Mouse (Mus musculus): ENCODE measurements around the gene Usp10. TPM values are rescaled to one million over a fixed set of nuclear protein-coding genes. Genes with fewer than 3 reads are reported as not detected.

The Usp10 gene
- polyA plus RNA-seq, 1 experiment from 2014 or later: 123 TPM

DNA sequence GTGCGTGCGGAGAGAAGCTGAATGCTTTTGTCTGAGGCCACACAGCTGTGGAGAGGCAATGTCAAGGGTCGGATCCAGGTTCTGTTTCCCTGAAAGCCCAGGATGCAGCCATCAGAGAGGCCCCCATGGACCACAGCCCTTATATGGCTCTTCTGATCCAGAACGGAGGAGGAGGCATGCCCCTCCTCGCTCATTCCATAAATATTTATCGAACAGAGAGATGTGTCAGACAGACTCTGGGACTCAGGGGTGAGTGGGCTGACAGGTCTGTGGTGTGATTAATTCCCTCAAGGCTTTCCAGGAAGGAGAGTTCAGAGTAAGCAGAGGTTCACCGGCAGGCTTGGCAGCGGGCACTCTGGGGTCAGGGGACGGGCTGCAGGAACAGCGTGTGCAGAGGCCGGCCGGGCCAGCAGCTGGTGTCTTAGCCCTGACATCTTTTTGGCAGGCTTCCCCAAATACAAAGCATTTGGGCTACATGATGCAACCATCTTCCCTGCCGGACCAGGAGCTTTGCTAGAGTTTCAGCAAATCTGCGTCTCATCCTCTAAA is 94.1 kb downstream of the Usp10 start:
- peak; percentile 82 for ATAC-seq
- H3K4me3 ChIP-seq (replicated peaks): no peak overlapping the region
- no peak overlapping the region; the same call in 1 of the 2 replicates for H3K4me2 ChIP-seq (replicated peaks)
- H3K9me3 ChIP-seq: no peaks in the 10 kb centered on the region
- H3K9ac ChIP-seq: no peak overlapping the region
- no peaks in the 10 kb centered on the region for H3K27me3 ChIP-seq (replicated peaks)
- H3K4me1 ChIP-seq (replicated peaks): peaks cover 41% of the 10 kb centered on the region
- H3K36me3 ChIP-seq: no peaks in the 10 kb centered on the region
- H3K27ac ChIP-seq: peak overlapping the region; percentile 85
- 15% methylated on average over 14 of the region's 14 CpGs for whole genome bisulfite sequencing

DNA sequence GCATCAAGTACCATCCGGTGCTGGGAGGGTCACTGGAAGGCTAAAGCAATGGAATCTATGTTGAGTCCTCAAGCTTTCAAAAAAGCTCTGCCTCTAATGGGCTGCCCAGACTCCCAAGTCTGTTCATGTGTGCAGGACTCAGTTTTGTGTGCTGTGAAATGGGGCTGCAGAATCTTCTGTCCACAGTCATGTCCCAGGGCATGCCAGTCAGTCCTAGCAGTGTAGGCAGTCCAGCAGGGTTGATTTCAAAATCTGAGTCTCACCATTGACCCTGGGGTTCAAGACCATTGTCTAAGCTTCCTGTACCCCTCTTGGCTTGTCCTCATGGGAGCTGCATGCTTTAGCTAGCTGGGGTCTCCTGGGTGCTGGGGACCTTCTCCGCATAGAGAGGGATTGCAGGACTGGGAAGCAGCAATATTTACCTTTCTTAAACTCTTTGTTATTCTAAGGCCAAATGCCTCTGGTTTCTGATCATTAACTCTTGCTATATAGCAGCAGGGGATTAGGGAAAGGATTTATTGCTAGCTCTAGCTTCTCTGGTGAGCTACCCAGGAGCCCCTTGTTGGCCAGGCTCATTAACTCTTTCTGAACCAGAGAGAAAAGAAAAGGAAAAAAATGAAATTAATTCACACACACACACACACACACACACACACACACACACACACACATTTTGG is 94.7 kb downstream of the Usp10 start:
- Histone ChIP-seq H3K4me1 (replicated peaks) (peaks cover 41% of the 10 kb centered on the region), H3K4me2 (replicated peaks) (no peak overlapping the region; the same call in 1 of the 2 replicates), H3K27ac (peak overlapping the region; percentile 85), H3K27me3 (replicated peaks) (no peaks in the 10 kb centered on the region), H3K9me3 (no peaks in the 10 kb centered on the region), H3K36me3 (no peaks in the 10 kb centered on the region), H3K9ac (no peak overlapping the region), H3K4me3 (replicated peaks) (no peak overlapping the region)
- 0 out of 2 replicates have a peak, but pooled peaks have one; percentile 5 for ATAC-seq
- 19% methylated on average over 2 of the region's 2 CpGs for WGBS

DNA sequence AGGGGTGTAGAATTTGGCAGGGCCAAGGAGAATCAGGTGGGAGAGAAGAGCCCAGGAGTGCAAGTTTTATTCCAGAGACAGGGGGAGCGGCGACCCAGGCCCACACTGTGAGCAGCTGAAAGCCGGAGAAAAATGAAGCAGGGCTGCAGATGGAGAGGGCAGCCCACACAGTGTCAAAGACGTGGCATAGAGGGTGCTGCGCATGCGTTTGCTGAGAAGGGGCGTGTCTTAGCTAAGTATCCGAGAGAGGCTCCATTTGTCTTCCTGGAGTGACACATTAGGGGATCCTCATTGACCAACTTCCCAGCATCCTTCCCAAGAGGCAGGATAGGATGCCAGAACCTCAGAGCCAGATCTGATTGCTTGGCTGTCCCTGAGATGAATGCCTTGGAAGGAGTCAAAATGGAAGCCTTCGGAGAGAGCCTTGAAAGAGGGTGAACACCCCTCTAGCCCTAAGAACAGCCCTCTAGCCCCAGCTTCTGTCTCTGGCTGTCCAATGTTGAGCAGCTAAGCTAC is 96.5 kb downstream of the Usp10 start:
- H3K27ac ChIP-seq: no peak overlapping the region
- H3K4me3 ChIP-seq (replicated peaks): no peak overlapping the region
- no peak overlapping the region for H3K4me2 ChIP-seq (replicated peaks)
- H3K9ac ChIP-seq: no peak overlapping the region
- H3K9me3 ChIP-seq: no peaks in the 10 kb centered on the region
- 36% methylated on average over 9 of the region's 9 CpGs for WGBS
- H3K27me3 ChIP-seq (replicated peaks): no peaks in the 10 kb centered on the region
- H3K36me3 ChIP-seq: no peaks in the 10 kb centered on the region
- H3K4me1 ChIP-seq (replicated peaks): peaks cover 36% of the 10 kb centered on the region
- ATAC-seq: no peak

Other genes with a start within 250 kb of the Usp10 start
- gene Wfdc1, start 244.0 kb upstream of the Usp10 start, polyA plus RNA-seq (2015; fragmentation: Nextera tagmentation; extraction: Ambion mirVana): 4.5 and 4.6 TPM in 2 replicates
- 4.4 and 5.8 TPM in 2 replicates for gene Atp2c2, start 210.4 kb upstream of the Usp10 start, polyA plus RNA-seq (2015; fragmentation: Nextera tagmentation; extraction: Ambion mirVana)
- gene Tldc1, start 131.9 kb upstream of the Usp10 start, polyA plus RNA-seq (2015; fragmentation: Nextera tagmentation; extraction: Ambion mirVana): 14.4 and 15.3 TPM in 2 replicates
- 152 and 167 TPM in 2 replicates for gene Cotl1, start 69.8 kb upstream of the Usp10 start, polyA plus RNA-seq (2015; fragmentation: Nextera tagmentation; extraction: Ambion mirVana)
- 12.4 and 13.8 TPM in 2 replicates for gene Klhl36, start 48.1 kb upstream of the Usp10 start, polyA plus RNA-seq (2015; fragmentation: Nextera tagmentation; extraction: Ambion mirVana)
- 3.0 TPM in 1 of 2 replicates, not detected in the other for gene Gm20388, start 481 bp downstream of the Usp10 start, polyA plus RNA-seq (2015; fragmentation: Nextera tagmentation; extraction: Ambion mirVana)
- gene Crispld2, start 82.1 kb downstream of the Usp10 start, polyA plus RNA-seq (2015; fragmentation: Nextera tagmentation; extraction: Ambion mirVana): 23.9 and 24.9 TPM in 2 replicates
- gene Zdhhc7, start 191.1 kb downstream of the Usp10 start, polyA plus RNA-seq (2015; fragmentation: Nextera tagmentation; extraction: Ambion mirVana): 34.8 and 39.7 TPM in 2 replicates
- gene 6430548M08Rik, start 203.8 kb downstream of the Usp10 start, polyA plus RNA-seq (2015; fragmentation: Nextera tagmentation; extraction: Ambion mirVana): 4.7 and 5.8 TPM in 2 replicates